Mouse (Mus musculus): Measurements from ENCODE around the gene Gm47841. TPM values are rescaled to one million over a fixed set of nuclear protein-coding genes. Genes with fewer than 3 reads are reported as not detected.

Gm47841 gene
- total and polyA plus RNA-seq, 3 experiments: not detected

DNA sequence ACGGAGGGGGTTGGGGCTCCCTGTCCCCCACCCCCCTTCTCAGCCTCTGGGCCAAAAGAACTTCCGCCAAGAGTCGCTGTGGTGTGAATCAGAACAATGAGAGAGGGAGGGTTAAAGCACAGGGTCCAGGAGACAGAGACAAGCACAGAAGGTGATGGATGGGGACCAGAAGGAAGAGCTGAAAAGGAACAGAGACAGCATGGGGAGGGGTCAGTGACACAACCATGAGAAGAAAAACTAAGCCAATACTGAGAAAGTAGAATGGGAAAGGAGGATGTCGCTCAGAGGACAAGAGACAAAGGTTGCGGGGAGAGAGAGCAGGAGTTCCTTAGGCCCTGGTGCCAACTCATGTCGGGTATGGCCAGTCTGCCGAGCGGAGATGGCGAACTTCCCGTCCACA, 4.7 kb upstream of the Gm47841 start:
- no peaks in the 10 kb centered on the region for H3K36me3 ChIP-seq (replicated peaks in 1 of 2; ENCODE audit: control insufficient read depth in 1 of 2, insufficient read depth in 1 of 2, low read length in 1 of 2)
- H3K27me3 ChIP-seq (replicated peaks): peaks cover 18% of the 10 kb centered on the region
- H3K9me3 ChIP-seq (replicated peaks; ENCODE audit: low read length): peaks cover 20% of the 10 kb centered on the region
- dilution Hi-C loops (cut with MboI; ENCODE audit: extremely low pct_ligation_motif_present, extremely low pct_unique_long_range_greater_than_20kb, low sequenced_read_pairs) (no loop called here), in situ Hi-C loops (cut with MboI; ENCODE audit: low pct_ligation_motif_present, low pct_unique_long_range_greater_than_20kb, low sequenced_read_pairs) (no loop called here)
- H3K79me2 ChIP-seq (replicated peaks; ENCODE audit: control insufficient read depth, extremely low read depth, insufficient read depth, poor library complexity, severe bottlenecking): no peaks in the 10 kb centered on the region
- no peak for DNase-seq (ENCODE audit: extremely low read depth)
- no peak overlapping the region for H3K27ac ChIP-seq (ENCODE audit: insufficient read depth, low read depth)
- TF ChIP-seq TCF12 (IDR thresholded peaks at IDR 0.05; ENCODE audit: low read depth, low read length): no peak
- TF ChIP-seq CHD1 (IDR thresholded peaks at IDR 0.05; ENCODE audit: low read depth, low read length): no peak
- TF ChIP-seq NRF1 (IDR thresholded peaks at IDR 0.05; ENCODE audit: low read depth, low read length): no peak
- no peak for TF ChIP-seq IRF4 (IDR thresholded peaks at IDR 0.05; ENCODE audit: low read depth, low read length)
- no peak for TF ChIP-seq POLR2AphosphoS2 (IDR thresholded peaks at IDR 0.05; ENCODE audit: low read depth, low read length)
- TF ChIP-seq ZNF384 (IDR thresholded peaks at IDR 0.05; ENCODE audit: low read depth, low read length): no peak
- no peak for TF ChIP-seq POLR2A (IDR thresholded peaks at IDR 0.05; ENCODE audit: low read depth, low read length)
- no peak for TF ChIP-seq NELFE (IDR thresholded peaks at IDR 0.05; ENCODE audit: low read depth, low read length)
- TF ChIP-seq ELF1 (IDR thresholded peaks at IDR 0.05; ENCODE audit: low read depth, low read length): no peak
- no peak for TF ChIP-seq JUND (conservative IDR thresholded peaks at IDR 0.05; ENCODE audit: low read depth, low read length)
- TF ChIP-seq MYC (IDR thresholded peaks at IDR 0.05; ENCODE audit: low read depth, low read length): no peak
- no peak for TF ChIP-seq TBP (conservative IDR thresholded peaks at IDR 0.05; ENCODE audit: low read depth, low read length)
- H3K4me1 ChIP-seq (ENCODE audit: control insufficient read depth in 1 of 2, insufficient read depth in 2 of 2): no peaks in the 10 kb centered on the region
- H3K4me3 ChIP-seq (replicated peaks in 1 of 3; ENCODE audit: low read depth in 2 of 3, low read length in 2 of 3, poor library complexity in 1 of 3): no peak overlapping the region
- H3K4me2 ChIP-seq (ENCODE audit: insufficient read depth, low read depth, poor library complexity, severe bottlenecking): no peak overlapping the region
- H3K9ac ChIP-seq (ENCODE audit: insufficient read depth, low read depth): no peak overlapping the region

GRCm38 (mm10) chr15:101048338-101048896, 1.2 kb upstream of the Gm47841 start:
- dilution Hi-C loops (cut with MboI; ENCODE audit: extremely low pct_ligation_motif_present, extremely low pct_unique_long_range_greater_than_20kb, low sequenced_read_pairs) (no loop called here), in situ Hi-C loops (cut with MboI; ENCODE audit: low pct_ligation_motif_present, low pct_unique_long_range_greater_than_20kb, low sequenced_read_pairs) (no loop called here)
- no peak overlapping the region for H3K4me3 ChIP-seq (replicated peaks in 1 of 3; ENCODE audit: low read depth in 2 of 3, low read length in 2 of 3, poor library complexity in 1 of 3)
- no peaks in the 10 kb centered on the region for H3K79me2 ChIP-seq (replicated peaks; ENCODE audit: control insufficient read depth, extremely low read depth, insufficient read depth, poor library complexity, severe bottlenecking)
- no peak for TF ChIP-seq POLR2A (IDR thresholded peaks at IDR 0.05; ENCODE audit: low read depth, low read length)
- peaks cover 25% of the 10 kb centered on the region for H3K9me3 ChIP-seq (replicated peaks; ENCODE audit: low read length)
- DNase-seq (ENCODE audit: extremely low read depth): no peak
- H3K4me1 ChIP-seq (ENCODE audit: control insufficient read depth in 1 of 2, insufficient read depth in 2 of 2): no peaks in the 10 kb centered on the region
- H3K9ac ChIP-seq (ENCODE audit: insufficient read depth, low read depth): no peak overlapping the region
- H3K27me3 ChIP-seq (replicated peaks): peaks cover 15% of the 10 kb centered on the region
- H3K27ac ChIP-seq (ENCODE audit: insufficient read depth, low read depth): no peak overlapping the region
- no peaks in the 10 kb centered on the region for H3K36me3 ChIP-seq (replicated peaks in 1 of 2; ENCODE audit: control insufficient read depth in 1 of 2, insufficient read depth in 1 of 2, low read length in 1 of 2)
- no peak overlapping the region for H3K4me2 ChIP-seq (ENCODE audit: insufficient read depth, low read depth, poor library complexity, severe bottlenecking)

DNA sequence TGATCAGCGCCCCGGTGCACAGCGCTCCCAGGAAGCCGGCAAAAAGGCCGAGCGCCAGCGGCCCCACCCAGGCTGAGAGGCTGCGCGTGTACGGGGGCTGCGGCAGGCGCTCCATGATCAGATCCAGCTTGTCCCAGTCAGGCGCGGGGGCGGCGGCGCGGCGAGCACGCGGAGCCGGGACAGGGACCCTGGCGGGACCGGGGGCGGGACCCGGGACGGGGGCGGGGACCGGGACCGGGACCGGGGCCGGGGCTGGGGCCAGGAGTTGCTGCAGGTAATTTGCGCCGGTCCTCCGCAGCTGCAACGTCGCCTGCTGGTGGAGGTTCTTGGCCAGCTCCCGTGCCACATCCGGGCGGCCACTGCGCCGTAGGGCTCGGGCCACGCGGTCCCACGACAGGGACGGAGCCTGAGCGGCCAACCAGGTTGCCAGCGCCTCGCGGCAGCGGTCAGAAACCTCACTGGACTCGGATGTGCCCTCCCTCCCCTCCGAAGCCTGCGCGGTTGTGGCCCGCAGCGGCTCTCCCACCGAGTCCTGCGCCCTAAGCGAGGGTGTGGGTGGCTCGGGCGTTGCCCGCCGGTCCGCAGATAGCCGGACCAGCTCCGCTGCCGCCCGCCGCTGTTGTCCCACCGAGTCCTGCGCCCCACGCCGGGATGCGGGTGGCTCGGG, 537 bp downstream of the Gm47841 start:
- Histone ChIP-seq H3K36me3 (replicated peaks in 1 of 2; ENCODE audit: control insufficient read depth in 1 of 2, insufficient read depth in 1 of 2, low read length in 1 of 2) (no peaks in the 10 kb centered on the region), H3K27ac (ENCODE audit: insufficient read depth, low read depth) (no peak overlapping the region), H3K79me2 (replicated peaks; ENCODE audit: control insufficient read depth, extremely low read depth, insufficient read depth, poor library complexity, severe bottlenecking) (no peaks in the 10 kb centered on the region), H3K9ac (ENCODE audit: insufficient read depth, low read depth) (no peak overlapping the region), H3K4me1 (ENCODE audit: control insufficient read depth in 1 of 2, insufficient read depth in 2 of 2) (peaks cover 3 to 7% of the 10 kb centered on the region in 2 experiments; a peak in 3 of 4 replicates), H3K4me3 (replicated peaks in 1 of 3; ENCODE audit: low read depth in 2 of 3, low read length in 2 of 3, poor library complexity in 1 of 3) (no peak overlapping the region), H3K4me2 (ENCODE audit: insufficient read depth, low read depth, poor library complexity, severe bottlenecking) (no peak overlapping the region), H3K9me3 (replicated peaks; ENCODE audit: low read length) (peaks cover 13% of the 10 kb centered on the region), H3K27me3 (replicated peaks) (peaks cover 16% of the 10 kb centered on the region)
- in situ Hi-C loops (cut with MboI; ENCODE audit: low pct_ligation_motif_present, low pct_unique_long_range_greater_than_20kb, low sequenced_read_pairs) (no loop called here), dilution Hi-C loops (cut with MboI; ENCODE audit: extremely low pct_ligation_motif_present, extremely low pct_unique_long_range_greater_than_20kb, low sequenced_read_pairs) (no loop called here)
- DNase-seq (ENCODE audit: extremely low read depth): no peak
- TF ChIP-seq SMC3 (IDR thresholded peaks at IDR 0.05; ENCODE audit: low read depth, low read length) (no peak), RCOR1 (conservative IDR thresholded peaks at IDR 0.05; ENCODE audit: low read depth, low read length) (no peak), USF1 (IDR thresholded peaks at IDR 0.05; ENCODE audit: low read depth, low read length) (no peak), PAX5 (IDR thresholded peaks at IDR 0.05; ENCODE audit: low read length) (no peak), GABPA (IDR thresholded peaks at IDR 0.05; ENCODE audit: insufficient replicate concordance, low read depth, low read length) (no peak)

Data from CH12.LX (cell line).